Comparison of ENCODE assay signal across 12 mouse cellular contexts in the genomic region with DNA sequence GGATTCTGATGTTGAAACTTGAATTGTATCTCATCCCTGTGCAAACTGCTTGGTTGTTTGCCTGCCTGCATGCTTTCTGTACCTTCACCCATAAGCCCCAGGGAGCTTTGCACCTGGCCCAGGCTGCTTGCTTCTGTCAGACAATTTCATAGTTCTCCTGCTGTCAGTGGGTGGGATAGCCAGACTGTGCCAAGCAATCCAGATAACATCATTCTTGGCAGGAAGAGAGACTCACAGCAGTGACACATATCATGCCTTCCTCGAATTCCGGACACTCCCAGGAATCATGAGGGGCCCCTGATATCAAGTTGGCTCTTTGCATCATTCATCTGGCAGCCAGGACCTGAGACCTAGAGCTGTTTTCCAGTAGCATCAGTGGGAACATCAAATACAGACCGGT. TPM values are rescaled to one million over a fixed set of nuclear protein-coding genes. Genes with fewer than 3 reads are reported as not detected.
DNase-seq lines count a peak whose midpoint lies in the region; ATAC-seq and TF ChIP-seq lines count a peak whose summit lies in the region.
"Had no signal": no experiment of that assay in that cellular context is flagged by ENCODE, and none has a peak within 500 bp of the region (broad histone marks: within the 10 kb centered on the region; RNA-seq: fewer than 3 reads in every experiment).

No protein-coding gene starts in this region.

- WGBS in heart, postnatal 0 days, result 9% methylated on average over 3 of the region's 3 CpGs

- peak; percentile 87 for ATAC-seq in heart, postnatal 0 days (ENCODE audit: insufficient read depth, low read depth)

- no peak overlapping the region for H3K4me2 ChIP-seq in heart, postnatal 0 days (ENCODE audit: low read depth, low read length)
- H3K4me2 ChIP-seq: hindbrain, embryonic 15.5 days; midbrain, embryonic 12.5 days had no signal

- no peak for TF ChIP-seq CTCF in heart, postnatal 0 days (IDR thresholded peaks at IDR 0.05; ENCODE audit: low read depth)

- TF ChIP-seq EP300 in heart, postnatal 0 days (IDR thresholded peaks at IDR 0.05; ENCODE audit: low read depth), result peak; percentile 54; the same call in 1 of the 2 replicates

- no peak overlapping the region for H3K4me3 ChIP-seq in heart, postnatal 0 days (ENCODE audit: low read depth, low read length)
- H3K4me3 ChIP-seq: hindbrain, embryonic 15.5 days; midbrain, embryonic 12.5 days had no signal

- H3K4me1 ChIP-seq in heart, postnatal 0 days (ENCODE audit: control insufficient read depth, insufficient read depth), result peaks cover 4% of the 10 kb centered on the region; the same call in 1 of the 2 replicates
- H3K4me1 ChIP-seq: hindbrain, embryonic 15.5 days; midbrain, embryonic 12.5 days had no signal

- H3K27me3 ChIP-seq in heart, postnatal 0 days (ENCODE audit: control insufficient read depth, insufficient read depth, low read length), result no peaks in the 10 kb centered on the region
- H3K27me3 ChIP-seq: hindbrain, embryonic 15.5 days; midbrain, embryonic 12.5 days had no signal

- DNase-seq in cerebellum, postnatal 14 days, result peak; percentile 11 to 14
- no peak for DNase-seq in cerebellum, postnatal 4 days (ENCODE audit: low spot score in 2 of 2)
- DNase-seq in layer of hippocampus, adult 11-12 months (ENCODE audit: low spot score), result peak; percentile 28
- DNase-seq in layer of hippocampus, postnatal 25 days (ENCODE audit: extremely low spot score in 1 of 2, low spot score in 1 of 2), result no peak
- DNase-seq in heart, postnatal 0 days (ENCODE audit: low spot score), result peak; percentile 56
- DNase-seq in lung, postnatal 14 days, result peak; percentile 31
- no peak for DNase-seq in kidney, adult 9 months
- no peak for DNase-seq in thymus, postnatal 25 days

- no peaks in the 10 kb centered on the region for H3K9me3 ChIP-seq in heart, postnatal 0 days (replicated peaks; ENCODE audit: control insufficient read depth, low read length)
- H3K9me3 ChIP-seq: hindbrain, embryonic 15.5 days; midbrain, embryonic 12.5 days had no signal

- peak overlapping the region; percentile 7; the same call in 1 of the 2 replicates for H3K27ac ChIP-seq in heart, postnatal 0 days (ENCODE audit: low read depth)
- H3K27ac ChIP-seq: hindbrain, embryonic 15.5 days; kidney, postnatal 0 days; midbrain, embryonic 12.5 days had no signal

- H3K9ac ChIP-seq in heart, postnatal 0 days (replicated peaks; ENCODE audit: low read depth, low read length), result no peak overlapping the region
- H3K9ac ChIP-seq: hindbrain, embryonic 15.5 days; midbrain, embryonic 12.5 days had no signal

- no peaks in the 10 kb centered on the region for H3K36me3 ChIP-seq in heart, postnatal 0 days (replicated peaks; ENCODE audit: control insufficient read depth, insufficient read depth, low read length)
- H3K36me3 ChIP-seq: G1E; hindbrain, embryonic 15.5 days; midbrain, embryonic 12.5 days had no signal

RNA-seq across cellular contexts. Expression of gene Antxr2, which starts 45.8 kb away (rescaled TPM):
- total RNA-seq in layer of hippocampus, postnatal 25 days (2021), result 1 to 10 TPM; 2.0 to 2.1 TPM
- 66.2 and 78.7 TPM in 2 replicates for total RNA-seq in heart, postnatal 0 days (2014; rRNA removed; ENCODE audit: low replicate concordance)
- polyA plus RNA-seq in heart, postnatal 0 days (2015; fragmentation: Nextera tagmentation; extraction: Ambion mirVana), result 48.6 and 49.9 TPM in 2 replicates
- polyA plus RNA-seq: G1E had no signal

Comparison
In these comparisons a context has a peak if more than half of its experiments do, and no peak if none do; other contexts are left out.
1. DNase-seq: peak in cerebellum, postnatal 14 days (2 of 2), layer of hippocampus, adult 11-12 months (single experiment), heart, postnatal 0 days (single experiment) and lung, postnatal 14 days (single experiment); none in cerebellum, postnatal 4 days (0 of 2), layer of hippocampus, postnatal 25 days (0 of 2), kidney, adult 9 months (single experiment) and thymus, postnatal 25 days (single experiment).
2. RNA of gene Antxr2, which starts 45.8 kb away (total RNA-seq): 66.2 to 78.7 TPM in heart, postnatal 0 days; 2.0 to 2.1 TPM in layer of hippocampus, postnatal 25 days; every median in the first group is over 10 times any median in the second.